Mouse (Mus musculus) heart, postnatal 4 days (tissue): Measurements from ENCODE around the gene Phf20. TPM values are rescaled to one million over a fixed set of nuclear protein-coding genes. Genes with fewer than 3 reads are reported as not detected.
"Not testable (repeated sequence)": the region's sequence is repeated elsewhere in the genome, so short reads cannot be mapped to it uniquely, and the experiment has no call there.

ENCODE experiments used
- DNase-seq: peaks from one replicate; pipeline ENCODE4 v3.0.0; 2021
- total RNA-seq, 2 experiments: library from RNA; stranded (reverse); gene quantifications; 2 replicates each; pipeline ENCODE4 v1.2.3; 2021

The Phf20 gene
- total RNA-seq, 2 experiments from 2014 or later = 20.5 to 21.3 TPM

DNA sequence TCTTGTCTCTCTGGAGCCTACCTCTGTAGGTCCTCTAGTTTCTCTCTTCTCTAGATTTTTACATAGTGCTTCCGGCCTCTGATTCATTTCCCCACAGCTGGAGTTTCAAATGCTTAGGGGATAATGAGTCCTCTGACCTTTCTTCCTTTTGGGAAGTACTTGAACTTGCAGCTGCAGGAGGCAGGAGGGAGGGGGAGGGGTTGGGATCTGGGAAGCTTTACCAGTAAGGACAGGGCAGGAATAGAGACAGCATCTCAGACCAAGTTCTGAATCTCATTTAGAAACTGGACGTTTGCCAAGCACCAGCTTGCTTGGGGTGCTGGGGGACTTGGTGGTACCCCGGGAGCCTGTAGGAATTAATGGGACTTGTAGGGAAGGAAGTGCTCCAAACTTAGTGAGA is 3.7 kb downstream of the Phf20 start:
- DNase-seq = no peak

DNA sequence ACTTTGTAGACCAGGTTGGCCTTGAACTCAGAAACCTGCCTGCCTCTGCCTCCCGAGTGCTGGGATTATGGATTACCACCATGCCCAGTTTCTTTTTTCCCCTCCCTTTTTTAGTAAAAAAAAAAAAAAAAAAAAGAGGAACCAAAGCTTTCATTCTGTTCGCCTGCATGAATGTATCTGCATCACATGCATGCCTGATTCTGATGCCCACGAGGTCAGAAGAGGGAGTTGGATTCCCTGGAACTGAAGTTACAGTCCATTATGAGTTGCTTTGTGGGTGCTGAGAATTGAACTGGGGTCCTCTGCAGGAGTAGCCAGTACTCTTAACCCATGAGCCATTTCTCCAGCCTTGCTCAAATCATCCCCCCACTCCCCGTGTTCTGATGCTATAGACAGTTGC is 5.2 kb downstream of the Phf20 start:
- DNase-seq = no peak

DNA sequence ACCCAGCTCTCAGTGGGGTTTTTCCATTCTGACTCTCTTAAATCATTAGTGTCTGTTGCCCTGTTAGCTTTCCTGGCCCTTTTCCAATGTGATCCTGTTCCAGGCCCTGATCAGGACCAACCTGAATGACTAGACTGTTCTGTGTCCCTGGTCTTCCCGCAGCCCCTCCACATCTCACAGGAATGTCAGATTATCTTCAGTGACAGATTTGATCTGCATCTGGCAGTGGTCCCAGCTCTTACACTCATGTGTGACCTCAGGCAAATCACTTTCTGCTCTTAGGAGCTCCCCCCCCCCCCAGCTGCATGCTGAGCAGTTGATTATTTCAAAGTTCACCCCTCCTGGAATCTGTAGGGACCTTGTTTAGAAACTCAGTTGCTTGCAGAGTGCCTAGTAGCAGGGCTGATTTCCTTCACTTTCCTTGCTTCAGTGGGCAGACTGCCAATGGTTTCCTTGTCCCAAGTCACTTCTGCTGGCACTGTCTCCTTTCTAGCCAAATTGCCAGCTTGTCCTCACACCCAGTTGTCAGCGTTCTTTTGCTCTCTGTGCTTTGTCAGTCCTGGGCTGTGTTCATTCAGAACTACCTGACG is 6.7 kb downstream of the Phf20 start:
- DNase-seq = peak; percentile 49

DNA sequence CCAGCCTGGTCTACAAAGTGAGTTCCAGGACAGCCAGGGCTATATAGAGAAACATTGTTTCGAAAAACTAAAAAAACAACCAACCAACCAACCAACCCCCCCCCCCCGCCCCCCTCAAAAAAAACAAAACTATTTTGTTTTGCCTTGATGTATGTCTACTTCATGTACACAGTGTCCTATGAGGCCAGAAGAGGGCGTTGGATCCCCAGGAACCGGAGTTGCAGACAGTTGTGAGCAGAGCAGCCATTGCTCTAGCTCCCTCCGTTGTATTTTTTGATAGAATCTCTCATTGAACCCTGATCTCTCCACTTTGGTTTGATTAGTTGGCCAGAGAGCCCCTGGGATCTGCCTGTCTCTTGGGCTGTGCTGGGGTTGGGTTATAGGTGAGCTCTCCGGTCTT is 7.7 kb downstream of the Phf20 start:
- DNase-seq = no peak

DNA sequence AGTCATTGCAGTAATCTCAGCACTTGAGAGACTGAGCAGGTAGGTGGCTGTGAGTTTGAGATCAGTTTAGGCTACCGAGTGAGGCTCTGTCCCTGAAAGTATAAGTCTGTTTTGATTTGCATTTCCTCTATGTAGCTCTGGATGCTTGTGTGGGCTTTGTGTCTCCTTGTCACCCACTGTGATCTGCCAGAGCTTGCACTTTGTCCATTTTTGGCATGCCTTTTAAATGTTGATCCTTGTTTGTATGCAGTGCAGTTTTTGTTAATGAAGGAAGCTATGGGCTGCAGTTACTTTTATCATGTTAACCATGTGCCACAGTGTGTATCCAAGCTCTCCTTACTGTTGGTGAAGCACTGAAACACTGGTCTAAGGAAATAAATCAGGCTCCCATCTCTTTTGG is 21.5 kb downstream of the Phf20 start:
- no peak for DNase-seq

DNA sequence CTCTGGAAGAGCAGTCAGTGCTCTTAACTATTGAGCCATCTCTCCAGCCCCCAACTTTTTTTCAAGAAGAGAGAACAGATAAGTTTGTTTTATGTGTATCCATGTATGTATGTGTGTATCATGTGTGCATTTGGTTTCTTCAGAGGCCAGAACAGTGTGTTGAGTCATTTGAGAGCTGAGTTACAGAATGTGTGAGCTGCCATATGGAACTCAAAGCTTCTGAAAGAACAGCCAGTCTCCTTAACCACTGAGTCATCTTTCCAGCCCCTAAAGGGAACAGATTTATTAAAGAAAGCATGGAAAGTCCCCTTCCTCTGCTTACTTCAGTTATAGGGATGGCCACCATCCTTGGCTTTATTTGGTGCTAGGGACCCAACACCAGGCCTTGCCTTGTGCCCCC is 25.8 kb downstream of the Phf20 start:
- no peak for DNase-seq

DNA sequence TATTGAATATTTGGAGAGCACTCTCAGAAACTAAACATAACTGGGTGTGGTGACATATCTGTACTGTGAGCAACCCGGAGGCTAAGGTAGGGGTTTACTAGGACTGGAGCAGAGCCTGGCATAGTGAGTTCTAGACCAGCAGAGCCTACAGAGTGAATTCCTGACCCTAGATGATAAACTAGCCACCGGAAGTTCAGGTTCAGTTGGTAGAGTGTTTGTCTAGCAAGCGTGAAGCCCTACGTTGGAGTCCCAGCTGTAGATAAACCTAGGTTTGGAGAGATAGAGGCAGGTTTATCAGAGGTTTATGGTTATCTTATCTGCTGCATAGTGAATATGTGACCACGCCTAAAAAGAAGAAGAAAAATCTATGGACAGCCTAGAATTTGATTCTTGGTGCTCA is 27.8 kb downstream of the Phf20 start:
- no peak for DNase-seq

DNA sequence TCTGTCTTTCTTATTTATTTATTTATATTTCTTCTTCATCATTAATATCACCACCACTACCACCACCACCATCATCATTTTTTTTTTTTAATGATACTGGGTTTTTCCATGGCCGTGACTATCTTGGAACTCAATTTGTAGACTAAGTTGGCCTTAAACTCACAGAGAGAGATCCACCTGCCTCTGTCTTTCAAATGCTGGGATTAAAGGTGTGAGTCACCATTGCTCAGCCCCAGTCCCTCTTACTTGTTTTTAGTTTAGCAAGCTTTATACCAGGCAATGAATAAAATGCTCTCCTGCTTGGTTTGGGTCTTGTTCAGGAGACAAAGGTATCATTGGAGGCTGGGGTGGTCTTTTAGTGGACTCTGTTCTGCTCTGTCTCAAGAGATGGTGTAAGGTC is 31.4 kb downstream of the Phf20 start:
- DNase-seq = no peak

DNA sequence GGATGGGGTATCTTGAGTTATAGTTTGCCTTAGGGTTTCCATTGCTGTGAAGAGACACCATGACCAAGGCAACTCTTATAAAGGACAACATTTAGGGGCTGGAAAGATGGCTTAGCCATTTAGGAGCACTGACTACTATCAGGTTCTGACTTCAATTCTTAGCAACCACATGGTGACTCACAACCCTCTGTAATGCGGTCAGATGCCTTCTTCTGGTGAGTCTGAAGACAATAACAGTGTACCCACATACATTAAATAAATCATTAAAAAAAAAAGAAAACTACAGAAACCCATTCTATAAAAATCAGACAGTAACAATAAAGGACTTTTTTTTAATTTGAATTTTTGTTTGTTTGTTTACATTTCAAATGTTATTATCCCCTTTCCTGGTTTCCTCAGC is 32.9 kb downstream of the Phf20 start:
- no peak for DNase-seq

DNA sequence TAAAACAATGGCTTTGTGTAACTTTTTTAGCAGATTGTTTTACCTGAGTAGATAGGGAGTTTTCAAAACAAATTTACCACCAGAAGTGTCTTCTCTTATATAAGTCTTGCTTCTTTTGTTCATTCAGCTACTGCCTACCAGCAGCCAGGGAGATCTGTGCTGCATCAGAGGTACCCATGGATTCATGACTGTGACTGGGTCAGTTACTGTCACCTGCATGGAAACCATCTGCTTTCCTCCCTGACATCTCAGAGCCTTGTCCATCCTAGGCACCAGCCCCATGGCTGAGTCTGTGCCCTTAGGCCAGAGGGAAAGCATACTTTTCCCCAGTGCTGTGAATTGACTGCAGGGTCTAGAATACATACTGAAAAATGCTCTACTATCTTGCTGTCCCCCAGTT is 35.1 kb downstream of the Phf20 start:
- no peak for DNase-seq

DNA sequence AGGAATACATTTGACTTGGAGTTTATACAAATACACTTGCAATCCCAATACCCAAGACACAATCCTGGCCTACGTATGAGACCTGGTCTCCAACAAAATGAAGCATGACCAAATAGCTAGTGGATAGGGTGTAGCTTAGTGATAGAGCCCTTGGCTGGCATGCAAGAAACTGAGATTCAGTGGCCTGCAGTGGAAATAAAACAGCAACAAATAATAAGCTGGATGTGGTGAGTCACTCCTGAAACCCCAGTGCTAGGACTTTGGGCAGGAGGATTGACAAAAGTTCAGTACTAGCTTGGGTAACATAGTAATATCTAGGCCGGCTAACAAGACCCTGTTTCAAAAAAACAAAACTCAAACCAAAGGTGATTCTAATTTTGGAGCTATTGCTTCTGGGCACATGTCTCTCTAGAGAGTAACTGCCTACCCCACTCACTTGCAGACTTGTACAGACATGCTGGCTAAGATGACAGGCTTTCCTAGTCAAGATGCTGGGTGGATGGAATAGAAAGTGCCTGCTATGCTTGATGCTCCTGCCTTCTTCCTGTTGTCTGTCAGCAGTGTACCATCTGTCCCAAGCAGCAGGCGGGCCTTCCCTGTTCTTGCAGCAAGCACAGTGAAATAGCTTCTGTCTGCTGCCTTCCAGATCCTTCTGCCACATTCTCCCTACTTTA is 37.1 kb downstream of the Phf20 start:
- DNase-seq = no peak

DNA sequence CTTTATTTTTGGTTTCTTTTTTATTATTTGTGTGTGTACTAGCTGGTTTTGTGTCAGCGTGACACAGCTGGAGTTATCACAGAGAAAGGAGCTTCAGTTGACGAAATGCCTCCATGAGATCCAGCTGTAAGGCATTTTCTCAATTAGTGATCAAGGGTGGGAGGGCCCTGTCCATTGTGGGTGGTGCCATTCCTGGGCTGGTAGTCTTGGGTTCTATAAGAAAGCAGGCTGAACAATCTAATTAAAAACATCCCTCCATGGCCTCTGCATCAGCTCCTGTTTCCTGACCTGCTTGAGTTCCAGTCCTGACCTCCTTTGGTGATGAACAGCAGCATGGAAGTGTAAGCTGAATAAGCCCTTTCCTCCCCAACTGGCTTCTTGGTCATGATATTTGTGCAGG is 37.8 kb downstream of the Phf20 start:
- not testable (repeated sequence) for DNase-seq

DNA sequence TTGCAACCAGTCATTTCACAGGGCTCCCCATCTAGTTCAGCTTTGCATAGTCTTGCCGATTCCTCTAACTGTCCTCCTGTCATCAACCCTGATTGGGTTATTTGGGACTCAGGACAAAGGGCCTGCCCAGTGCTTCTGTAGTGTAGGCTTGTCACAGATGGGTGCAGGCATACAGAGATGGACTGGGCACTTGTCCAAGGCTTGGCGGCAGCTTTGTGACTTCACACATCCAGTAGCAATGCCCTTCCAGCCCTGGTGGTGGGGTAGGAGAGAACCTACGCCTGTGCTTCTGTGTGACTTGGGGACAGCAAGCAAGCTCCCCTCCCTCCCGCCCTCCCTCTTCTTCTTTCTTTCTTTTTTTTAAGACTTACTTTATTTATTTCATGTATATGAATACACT is 39.6 kb downstream of the Phf20 start:
- peak; percentile 63 for DNase-seq

DNA sequence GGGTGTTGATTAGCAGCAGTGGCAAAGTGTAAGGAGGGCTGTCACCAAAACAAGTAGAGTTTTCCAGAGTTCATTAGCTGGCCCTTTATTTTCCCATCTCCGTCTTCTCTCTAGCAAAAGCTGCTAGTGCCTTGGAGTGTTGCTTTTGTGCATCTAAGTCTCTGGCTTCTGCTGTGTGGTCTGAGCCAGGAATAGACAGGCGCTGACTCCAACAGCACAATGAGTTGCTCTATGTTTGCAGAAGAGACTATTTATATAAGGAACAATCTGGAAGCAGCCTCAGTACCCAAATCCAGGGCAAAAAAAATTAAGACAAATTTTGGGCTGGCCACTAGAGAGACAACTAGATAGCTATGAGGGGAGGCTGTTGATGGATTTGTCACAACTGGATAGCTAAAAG is 45.4 kb downstream of the Phf20 start:
- DNase-seq = no peak

DNA sequence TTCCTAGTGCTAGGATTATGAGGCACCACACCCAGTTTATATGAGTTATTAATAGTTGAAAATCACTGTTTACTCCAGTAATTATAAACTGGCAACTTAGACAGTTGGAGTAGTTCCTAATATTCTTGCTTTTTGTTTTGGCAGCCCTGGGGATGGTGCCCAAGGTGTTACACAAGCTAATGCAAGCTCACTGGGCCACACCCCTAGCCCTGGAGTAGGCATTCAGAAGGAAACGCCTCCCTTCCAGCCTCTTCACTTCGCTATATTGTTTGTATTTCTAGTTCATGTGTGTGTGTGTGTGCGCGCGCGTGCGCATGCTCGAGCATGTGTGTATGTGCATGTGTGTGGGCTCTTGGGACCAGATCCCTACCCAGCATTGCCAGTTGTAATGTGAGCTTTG is 46.7 kb downstream of the Phf20 start:
- no peak for DNase-seq

DNA sequence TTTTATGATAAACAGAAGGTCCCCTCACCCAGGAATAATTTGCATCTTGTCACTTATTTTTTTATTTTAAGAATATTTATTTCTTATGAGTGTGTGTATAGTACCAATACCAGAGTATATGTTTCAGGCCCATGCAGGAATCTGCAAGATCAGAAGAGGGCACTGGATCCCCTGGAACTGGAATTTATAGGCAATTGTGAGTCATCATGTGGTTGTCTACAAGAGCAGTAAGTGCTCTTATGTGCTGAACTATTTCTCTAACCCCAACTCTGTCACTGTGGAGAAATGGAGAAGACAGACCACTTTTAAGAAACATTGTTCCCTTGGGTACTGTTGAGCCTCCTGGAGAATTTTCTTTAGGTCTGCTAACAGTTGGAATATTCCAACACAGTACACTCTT is 51.3 kb downstream of the Phf20 start:
- DNase-seq = no peak

DNA sequence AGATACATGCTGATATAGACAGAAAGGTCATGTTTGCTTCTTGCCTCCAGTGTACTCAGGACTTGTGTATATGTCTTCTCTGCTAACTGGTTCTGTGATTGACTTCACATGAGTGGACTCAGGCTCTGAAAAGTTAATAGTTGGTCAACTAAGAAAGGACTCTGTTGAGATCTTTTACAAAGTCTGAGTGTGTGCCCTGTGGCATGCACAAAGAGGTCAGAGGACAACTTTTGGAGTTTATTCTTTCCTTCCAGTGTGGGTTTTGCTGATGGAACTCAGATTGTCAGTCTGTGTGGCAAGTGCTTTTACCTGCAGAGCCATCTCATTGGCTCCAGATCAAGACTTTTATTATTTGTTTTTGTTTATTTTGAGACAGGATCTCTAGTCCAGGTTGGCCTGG is 54.5 kb downstream of the Phf20 start:
- no peak for DNase-seq

DNA sequence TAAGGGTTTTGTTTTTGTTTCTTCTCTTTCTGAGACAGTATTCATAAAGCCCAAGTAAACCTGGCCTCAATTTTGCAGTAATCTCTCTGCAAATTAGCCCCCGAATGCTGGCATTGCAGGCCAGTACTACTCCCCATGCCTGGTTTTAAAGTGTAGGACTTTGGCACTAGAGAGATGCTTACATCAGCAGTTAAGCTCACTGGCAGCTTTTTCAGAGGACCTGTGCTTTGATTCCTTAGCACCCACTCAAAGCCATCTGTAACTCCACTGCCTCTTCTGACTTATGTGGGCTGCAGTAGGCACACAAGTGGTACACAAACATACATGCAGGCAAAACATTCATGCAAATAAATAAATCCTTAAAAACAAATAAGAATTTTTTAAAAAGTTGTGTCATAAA is 55.0 kb downstream of the Phf20 start:
- DNase-seq = no peak

DNA sequence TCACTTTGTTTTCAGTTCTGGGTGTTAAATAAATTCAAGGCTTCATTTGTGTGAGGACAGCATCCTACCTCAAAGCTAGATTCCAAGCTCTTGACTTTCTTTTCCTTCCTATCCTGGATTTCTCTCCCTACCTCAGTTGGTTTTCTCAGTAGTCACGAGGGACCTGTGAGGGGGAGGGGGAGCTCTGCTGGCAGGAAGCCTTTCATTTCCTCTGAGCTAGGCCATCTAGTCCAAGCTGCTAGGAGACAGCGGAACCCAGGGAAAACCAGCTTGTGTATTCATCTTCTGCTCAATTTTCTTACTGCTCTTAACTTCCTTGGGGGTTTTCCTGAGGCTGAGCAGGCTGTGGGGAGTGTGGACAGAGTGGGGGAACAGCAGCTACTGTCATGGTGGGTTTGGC is 60.8 kb downstream of the Phf20 start:
- peak; percentile 54 for DNase-seq

DNA sequence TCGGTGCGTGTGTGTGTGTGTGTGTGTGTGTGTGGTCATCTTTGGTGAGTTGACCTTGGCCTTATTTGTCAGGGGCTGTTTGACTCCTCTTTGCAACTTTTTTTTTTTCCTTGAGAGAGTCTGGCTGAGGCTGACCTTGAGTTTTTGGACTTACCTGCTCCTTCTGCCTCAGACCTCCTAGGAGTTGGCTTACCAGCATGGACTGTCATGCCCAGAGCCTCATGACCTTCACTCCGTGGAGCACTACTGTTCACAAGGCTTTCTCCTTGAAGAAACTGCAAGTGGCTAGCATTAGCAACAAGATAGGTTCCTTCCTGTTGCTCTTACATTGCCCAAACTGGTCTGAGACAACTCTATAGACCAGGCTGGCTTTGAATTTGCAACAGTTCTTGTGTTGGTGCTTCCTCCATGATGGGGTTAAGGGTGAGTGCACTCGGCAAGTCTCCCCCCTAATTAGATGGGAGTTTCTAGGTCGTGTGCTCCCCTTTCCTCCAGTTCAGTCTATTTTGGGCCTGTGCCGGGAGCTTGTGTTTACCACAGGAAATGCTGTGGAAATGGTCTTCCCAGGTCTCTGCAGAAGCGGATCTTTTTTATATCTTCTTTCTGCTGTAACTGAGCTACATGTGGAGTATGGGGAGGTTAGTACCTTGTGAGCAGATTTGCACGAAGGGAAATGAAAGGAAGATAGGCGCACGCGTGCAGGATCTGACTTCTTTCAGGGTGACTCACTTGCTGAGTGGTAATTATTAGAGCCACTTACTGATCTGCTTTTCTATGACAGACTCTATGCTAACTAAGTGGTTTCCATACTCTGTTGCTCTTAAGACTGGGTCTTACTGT is 61.9 kb downstream of the Phf20 start:
- peak; percentile 29 for DNase-seq

DNA sequence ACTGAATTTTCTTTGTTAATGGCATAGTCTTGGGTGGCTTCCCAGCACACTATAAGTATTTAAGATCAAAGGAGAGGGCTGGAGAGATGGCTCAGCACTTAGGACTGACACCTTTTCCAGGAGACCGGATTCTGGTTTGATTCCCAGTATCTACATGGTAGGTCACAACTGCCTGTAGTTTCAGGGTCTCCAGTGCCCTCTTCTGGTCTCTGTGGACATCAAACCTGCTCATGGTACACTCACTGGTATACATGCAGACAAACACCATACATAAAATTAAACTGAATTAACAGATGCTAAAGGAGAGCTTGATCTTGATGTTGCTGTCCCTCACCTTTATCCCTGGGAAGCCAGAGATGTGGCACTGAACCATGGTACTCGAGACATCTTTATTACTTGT is 64.7 kb downstream of the Phf20 start:
- no peak for DNase-seq

DNA sequence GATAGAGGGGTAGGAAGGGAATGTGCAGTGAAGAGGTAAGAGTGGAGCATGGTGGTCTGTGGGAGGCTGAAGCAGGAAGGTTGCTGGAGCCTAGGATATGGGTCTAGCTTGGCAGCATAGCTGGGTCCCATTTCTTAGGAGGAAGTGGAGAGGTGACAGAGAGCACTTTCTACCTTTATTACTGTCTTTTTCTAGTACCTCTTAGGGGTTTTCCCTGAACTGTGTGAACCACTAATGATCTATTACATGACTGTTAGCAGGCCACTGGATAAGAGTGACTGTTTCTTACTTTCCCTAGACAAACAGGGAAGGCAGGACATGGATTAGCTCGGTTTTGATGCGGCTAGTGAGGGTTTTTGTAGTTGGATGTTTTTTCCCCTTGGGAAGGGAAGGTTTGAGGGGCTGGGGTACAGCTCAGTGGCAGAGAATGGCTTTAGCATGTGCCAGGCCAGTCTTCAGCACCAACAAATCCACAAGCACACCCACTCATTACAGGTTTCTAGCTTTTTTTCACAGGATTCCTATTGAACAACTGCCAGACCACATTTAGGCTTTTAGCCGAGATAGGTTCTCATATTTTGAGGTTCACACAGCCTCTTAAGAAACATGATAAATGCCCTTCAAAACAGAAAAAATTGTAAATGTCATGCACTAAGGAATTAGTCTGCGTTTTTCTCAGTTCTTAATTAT is 67.1 kb downstream of the Phf20 start:
- DNase-seq = no peak

DNA sequence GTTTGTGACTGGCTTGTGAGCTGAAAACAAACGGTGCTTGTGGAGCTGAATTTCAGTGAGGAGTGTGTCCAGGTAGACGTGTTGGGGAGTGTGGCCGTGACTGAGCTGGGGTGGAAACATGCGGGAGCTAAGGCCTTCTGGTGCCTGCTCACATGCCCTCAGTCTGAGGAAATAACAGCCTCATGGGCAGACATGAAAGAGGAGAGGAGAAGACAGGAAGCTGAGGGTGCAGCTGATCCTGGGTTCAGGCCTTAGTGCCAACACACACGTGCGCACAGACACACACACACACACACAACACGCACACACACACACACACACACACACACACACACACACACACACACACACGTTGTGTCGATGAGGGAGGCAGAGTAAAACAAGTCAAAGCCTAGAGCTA is 71.4 kb downstream of the Phf20 start:
- DNase-seq = no peak
